Mouse (Mus musculus) lung, postnatal 10 days (tissue): Measurements from ENCODE around the gene B3gnt3.
A peak's percentile ranks its signal among the peaks of the same experiment; 100 is the strongest.

Experiments
- DNase-seq: peaks from one replicate; pipeline ENCODE4 v3.0.0; 2021

Gene B3gnt3

GRCm38 (mm10) chr8:71676803-71677202, 24.8 kb downstream of the B3gnt3 start:
- DNase-seq: no peak

- peak; percentile 52 for DNase-seq
Observed at GRCm38 (mm10) chr8:71676020-71676741, 25.4 kb downstream of the B3gnt3 start, which contains the start of gene Jak3. Jak3 (plus strand) TSS chr8:71676296.

DNA sequence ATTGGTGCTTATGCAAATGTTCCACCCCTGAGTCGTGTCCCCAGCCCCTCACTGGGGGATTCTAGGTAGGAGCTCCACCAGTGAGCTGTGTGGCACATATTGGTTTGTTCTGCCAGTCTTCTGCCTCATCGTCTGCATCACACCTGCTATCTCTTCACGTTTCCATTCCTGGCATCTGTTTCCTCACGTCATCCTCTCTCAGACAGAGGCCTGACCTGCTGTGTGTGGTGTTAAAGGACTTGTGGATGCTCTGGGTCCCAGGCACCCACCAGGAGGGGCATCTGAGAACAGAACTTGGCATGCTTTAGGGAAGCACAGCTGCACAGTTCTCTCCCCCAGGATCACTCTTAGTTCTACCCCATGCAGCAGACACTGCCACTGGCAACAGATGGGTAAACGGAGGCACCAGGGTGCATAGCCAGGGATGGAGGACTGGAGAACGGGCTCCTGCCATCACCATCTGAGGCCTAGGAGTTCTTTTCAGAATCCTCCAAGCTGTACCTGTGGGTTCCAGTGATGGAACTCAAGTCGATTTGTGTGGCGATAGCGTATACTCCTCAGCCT, 26.1 kb downstream of the B3gnt3 start:
- no peak for DNase-seq

DNA sequence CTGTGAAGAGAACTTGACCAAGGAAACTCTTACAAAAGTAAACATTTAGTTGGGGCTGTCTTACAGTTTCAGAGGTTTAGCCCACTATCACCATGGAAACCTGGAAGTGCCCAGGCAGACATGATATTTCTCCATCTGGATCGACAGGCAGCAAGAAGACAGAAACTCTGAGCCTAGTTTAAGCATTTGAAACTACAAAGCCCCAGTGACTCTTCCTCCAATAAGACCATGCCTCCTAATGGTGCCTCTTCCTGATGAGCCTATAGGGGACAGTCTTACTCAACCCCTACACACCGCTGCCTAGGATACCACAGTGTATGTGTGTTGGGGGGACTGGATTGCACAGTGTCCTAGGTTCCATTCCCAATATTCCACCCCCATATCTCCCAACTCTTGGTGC, 27.5 kb downstream of the B3gnt3 start:
- no peak for DNase-seq

DNA sequence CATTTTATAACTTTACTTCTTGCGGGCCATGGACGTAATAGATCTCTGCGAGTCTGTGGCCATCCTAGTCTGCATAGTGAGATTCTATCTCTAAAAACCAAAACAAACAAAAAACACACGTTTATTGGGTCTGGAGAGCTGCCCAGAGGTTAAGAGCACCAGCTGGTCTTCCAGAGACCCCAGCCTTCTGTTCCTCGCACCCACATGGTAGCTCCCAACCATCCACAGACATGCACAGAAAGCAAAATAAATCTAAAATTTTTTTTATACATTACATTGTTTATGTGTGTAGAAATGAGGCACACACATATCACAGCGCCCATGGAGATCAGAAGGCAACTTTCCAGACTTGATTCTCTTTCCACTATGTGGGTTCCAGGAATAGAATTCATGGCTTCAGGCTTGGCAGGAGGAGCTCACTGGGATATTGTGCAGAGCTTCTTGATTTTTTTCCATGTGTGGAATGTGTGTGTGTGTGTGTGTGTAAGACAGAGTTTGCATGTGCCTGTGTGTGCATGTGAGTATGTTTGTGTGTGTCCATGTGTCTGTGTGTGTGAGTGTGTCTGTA, 29.3 kb downstream of the B3gnt3 start:
- DNase-seq: no peak

DNA sequence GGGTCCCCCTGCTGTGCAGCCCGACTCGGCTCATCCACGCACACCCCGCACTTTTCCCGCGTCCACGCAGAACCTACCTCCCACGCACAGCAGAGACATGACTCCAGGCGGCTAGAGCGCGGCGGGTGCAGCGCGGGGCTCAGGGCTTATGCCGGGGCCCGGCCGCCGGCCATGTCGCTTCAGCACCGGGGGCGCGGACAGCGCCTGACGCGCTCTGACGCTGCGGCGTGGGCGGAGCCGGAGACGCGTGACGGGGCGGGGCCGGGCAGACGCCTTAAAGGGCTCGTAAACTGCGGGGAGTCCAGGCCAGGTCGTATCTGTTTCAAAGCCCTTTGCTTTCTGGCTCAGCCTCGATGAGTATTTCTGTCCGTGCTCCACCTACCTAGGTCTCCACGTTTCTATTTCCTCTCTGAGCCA, 30.0 kb downstream of the B3gnt3 start, which contains the start of gene Unc13a:
Unc13a (minus strand) TSS at position 209 of the 417 bp plus-strand sequence.
- peak; percentile 92 for DNase-seq

DNA sequence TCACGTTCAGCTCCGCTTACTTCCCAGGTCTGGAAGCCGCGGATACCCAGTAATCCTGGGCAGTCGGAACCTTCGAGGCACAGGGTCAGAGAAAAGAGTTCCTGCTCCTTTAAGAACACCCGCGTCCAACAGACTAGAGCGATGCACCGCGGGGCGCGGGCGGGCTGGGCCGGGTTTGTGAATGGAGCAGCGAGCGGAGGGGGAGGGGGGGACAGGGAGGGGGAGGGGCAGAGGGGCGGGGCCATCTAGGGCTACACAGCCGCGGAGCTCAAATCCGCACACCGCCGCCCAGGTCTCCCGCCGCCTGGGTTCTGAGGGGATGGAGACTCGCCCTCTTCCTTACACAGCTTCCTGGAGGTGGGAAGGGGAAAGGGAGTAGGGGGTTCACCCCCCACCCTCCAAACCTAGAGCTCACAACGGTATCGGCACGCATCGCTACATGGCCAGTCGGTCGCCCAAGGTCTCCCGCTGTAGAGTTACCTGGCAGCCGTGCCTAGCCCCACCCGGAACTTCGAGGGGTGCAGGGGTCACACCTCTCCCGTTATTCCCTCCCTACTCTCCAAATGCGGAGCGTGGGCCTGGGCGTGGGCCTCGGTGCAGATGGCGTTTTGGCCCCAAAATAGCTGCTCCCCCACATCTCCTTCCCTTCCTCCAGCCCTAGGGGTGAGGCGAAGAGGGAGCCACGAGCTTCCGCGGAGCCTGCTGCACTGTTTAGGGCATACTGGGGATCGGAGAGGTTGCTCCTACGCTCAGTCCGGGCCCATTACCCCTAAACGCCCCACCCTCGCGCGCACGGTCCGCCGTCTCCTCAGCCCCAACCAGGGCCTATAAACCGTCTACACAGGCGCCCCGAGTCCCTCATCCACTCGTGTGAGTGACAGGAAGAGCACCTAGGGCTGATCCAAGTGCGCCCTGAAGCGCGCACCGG, 30.7 kb downstream of the B3gnt3 start:
- DNase-seq: no peak

DNA sequence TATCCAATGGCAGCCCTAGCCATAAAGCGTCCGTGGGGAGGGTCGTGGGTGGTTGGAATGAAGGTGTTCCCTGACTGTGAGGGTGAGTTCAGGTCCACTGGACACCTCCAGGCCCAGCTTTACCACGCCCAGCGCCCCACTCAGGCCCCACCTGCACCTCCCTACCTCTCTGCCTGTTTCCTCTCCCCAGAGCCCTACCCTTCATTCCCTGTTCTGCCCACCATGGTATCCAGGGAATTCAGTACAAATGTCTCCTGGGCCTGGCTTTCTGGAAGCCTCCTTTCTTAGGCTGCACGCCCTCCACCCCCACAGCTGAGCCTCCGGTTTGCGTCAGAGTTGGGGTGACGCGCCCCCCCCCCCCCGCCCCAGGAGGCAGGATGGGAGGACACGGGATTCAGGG, 31.4 kb downstream of the B3gnt3 start:
- DNase-seq: no peak

DNA sequence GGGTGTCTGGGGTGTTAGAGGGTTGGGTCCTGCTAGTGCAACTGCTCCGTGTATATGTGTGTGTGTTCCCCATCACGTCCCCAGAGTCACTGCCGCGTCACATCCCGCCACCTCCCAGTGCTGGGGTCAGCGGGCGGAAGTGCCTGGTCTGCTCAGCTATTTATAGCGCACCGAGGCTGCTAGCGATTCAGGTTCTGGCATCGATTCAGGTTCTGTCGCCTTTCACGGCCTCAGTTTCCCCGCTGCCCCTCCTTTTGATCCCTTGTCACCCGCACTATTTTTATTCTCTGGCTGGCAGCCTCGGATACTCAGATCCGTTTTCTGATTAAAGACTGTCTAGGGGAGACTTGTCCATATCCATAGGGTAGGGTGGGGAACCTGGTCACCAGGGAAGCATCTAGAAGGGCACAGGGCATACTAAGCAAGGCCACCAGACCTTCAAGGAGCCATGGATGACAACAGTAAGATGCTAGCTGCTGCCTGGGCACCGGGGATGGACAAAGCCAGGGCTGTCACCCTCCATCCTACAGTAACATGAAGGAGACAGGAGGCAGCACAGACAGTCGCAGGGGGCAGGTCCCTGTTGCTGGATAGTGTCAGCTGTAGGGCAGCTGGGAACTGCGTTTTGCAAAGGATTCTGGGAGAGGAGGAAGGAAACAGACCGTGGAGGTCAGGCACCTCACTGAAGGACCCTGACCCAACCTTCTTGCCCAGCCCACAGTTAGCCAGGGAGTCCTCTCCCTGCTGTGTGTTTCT, 33.2 kb downstream of the B3gnt3 start:
- peak; percentile 56 for DNase-seq

- no peak for DNase-seq
Observed at GRCm38 (mm10) chr8:71667256-71667655, 34.3 kb downstream of the B3gnt3 start.

DNA sequence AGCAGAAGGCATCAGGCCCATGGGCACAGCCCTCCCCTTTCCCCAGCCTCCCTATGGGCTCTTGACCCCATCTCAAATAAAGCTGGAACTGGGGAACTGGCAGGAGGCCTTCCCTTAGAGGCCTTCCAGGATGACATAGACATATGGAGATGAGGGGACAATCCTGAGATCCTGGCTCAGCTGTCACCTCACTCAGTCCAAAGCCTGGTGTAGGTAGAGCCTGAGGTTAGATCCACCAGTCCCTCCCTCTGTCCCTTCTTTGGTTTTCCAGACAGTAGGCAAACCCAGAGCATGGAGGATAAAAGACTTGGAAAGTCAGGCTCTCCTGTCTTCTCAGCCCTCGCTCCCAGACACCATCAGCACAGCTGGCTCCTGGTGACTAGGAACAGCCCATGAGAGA, 34.7 kb downstream of the B3gnt3 start:
- no peak for DNase-seq

DNA sequence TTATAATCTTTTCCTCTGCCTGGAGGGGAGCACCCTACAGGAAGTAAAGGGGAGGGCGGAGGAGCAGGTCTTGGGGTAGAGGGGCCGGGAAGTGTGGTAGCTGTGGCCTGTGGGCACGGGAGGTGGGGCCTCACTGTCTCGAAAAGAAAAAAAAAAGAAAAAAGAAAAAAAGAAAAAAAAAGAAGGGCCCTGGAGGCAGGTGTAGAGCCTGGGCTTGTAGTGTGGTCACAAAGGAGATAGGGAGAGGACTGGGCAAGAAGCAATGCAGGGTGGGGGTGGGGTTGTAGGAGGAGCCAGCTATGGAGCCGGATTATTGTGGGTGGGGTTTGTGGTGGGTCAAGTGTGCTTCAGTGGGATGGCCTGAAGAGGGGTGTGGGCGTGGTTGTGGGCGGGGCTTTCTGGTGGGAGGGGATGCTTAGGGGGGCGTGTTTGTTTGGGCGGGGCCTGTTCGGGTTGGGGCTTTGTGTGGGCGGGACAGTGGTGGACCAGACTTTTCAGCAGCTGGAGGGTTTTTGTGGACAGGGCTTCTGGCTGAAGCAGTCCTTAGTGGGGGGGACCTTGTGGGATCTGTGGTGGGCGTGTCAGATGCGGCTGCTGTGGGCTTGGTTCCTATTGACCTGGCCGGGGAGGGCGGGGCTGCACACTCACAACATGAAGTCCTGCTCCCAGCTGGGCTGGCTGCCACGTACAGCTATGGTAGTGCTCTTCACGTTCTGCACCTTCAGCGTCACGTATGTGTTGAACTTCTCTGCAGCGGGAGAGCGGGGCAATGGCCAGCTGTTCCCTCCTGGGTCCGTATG, 36.1 kb downstream of the B3gnt3 start:
- DNase-seq: peak; percentile 78

DNA sequence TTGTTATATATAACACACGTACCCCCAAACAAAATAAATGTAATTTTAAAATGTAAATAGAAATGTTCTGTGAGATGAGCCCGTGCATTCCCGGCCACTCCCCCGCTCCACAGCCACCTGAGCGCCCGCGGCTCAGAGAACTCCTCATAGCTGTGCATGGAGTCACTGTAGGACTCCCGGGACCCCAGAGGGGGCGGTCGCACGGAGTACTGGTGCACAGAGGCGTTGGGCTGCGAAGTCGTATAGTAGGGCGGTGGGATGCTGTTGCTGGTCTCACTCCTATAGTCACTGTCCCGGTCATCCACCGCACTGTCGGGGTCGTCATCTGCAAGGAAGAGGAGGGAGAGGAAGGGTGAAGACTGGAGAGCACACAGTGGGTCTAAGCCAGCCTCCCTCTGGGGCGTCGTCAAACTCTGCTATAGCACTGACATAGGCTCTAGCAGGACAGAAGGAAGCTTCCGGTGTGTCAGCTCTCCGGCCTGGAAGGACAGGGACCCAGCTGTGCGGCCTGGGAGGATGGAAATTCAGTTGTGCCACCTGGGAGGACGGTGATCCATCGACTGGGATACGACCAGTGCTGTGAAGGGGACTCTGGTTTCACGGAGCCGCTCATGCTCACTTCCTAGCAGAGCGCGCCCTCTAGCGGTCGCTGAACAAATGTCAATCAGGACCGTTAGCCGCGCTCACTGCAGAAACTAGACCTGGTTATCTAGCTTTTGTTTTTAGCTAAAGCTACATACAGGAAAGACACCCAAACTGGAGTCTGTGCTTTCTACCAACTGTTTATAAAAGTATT, 41.1 kb downstream of the B3gnt3 start:
- DNase-seq: peak; percentile 87

DNA sequence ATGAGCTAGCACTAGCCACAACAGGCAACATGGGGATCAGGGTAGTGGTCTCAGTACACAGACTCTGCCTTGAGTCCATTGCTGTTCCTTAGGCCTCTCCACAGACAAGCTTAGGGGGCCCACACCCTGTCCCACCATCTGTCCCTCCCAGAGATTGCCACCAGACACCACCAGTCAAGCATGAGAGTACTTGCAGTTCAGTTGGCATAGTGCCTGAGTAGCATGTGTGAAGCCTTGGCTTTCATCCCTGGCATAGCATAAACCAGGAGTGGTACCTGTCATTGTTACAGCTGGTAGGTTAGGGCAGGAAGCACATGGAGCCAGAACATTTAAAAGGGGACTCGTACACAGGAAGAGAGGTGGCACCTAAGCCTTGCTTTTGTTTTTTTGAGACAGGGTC, 41.8 kb downstream of the B3gnt3 start:
- no peak for DNase-seq

GRCm38 (mm10) chr8:71658515-71659049, 43.0 kb downstream of the B3gnt3 start:
- no peak for DNase-seq

DNA sequence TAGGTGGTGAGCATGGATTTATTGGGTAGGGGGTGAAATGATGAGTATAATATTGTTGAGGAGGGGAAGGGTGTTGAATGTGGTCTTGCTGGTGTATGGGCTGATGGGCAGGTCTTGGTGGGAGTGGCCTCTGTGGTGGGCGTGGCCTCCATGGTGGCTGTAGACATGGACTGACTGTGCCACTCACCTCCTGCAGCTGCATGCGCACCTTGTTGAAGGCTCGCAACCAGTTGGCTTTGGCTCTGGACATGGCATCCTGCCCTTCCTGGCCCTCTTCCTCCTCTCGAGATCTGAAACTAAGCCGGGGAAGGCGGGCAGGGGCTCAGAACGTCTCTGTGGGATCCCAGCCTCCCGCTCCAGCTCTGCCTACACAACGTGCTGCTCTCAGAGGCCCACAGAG, 43.8 kb downstream of the B3gnt3 start:
- DNase-seq: no peak

GRCm38 (mm10) chr8:71654600-71654999, 47.0 kb downstream of the B3gnt3 start:
- peak; percentile 41 for DNase-seq

DNA sequence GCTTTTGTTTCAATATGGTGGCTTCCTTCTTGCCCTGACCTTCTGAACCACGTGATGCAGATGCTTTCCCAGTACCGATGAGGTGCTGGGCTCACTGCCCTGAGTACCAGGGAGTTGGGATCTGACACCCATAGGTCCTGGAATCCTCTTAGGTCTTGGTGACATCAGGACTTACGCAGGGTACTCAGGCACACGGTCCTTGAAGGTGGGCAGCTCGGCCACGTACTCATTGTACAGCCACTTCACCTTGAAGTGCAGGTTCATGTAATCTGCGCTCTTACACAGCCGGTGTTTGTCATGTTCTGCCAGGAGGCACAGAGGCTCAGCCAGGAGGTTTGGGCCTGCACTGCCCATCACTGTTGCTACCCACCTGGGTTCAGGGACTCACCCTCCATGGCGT, 56.1 kb downstream of the B3gnt3 start:
- no peak for DNase-seq
